Mouse (Mus musculus): Measurements from ENCODE around the gene Trmo. TPM values are rescaled to one million over a fixed set of nuclear protein-coding genes. Genes with fewer than 3 reads are reported as not detected.

The Trmo gene
- total RNA-seq, 1 experiment from 2014 or later, result 7.5 TPM

DNA sequence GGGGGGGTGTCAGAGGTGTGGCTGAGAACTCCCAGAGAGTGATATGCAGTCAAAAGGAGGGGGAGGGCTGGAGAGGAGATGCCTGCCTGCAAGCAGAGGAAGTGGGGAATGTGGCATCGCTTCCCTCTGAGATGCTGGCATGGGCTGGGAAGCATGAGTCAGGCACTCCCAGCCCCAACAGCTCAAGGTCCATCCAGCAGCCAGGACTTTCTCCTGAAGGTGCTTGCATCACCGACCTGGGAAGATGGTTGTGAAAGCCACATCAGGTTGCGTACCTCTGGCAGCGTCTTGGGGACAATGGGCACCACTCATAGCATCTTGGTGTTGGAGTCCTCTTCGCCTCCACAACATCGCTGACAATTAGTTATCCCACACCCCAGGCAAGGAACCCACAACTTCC is 18.8 kb downstream of the Trmo start:
- peak; percentile 48 for DNase-seq

DNA sequence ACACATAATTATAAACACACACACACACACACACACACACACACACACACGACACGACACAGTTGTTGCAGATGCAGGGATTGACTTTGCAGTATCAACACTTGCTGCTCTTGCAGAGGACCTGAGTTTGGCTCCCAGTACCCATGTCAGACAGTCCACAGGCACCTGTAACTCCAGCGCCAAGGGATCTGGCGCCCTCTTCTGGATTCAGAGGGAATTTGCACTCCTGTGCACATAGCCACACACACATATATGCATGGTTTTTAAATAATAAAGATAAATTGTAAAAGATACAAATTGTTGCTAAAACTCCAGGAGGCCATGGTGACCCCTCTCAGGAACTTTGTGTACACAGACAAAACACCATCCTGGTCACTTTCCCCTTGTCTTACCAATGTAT is 20.2 kb downstream of the Trmo start:
- DNase-seq, result no peak

DNA sequence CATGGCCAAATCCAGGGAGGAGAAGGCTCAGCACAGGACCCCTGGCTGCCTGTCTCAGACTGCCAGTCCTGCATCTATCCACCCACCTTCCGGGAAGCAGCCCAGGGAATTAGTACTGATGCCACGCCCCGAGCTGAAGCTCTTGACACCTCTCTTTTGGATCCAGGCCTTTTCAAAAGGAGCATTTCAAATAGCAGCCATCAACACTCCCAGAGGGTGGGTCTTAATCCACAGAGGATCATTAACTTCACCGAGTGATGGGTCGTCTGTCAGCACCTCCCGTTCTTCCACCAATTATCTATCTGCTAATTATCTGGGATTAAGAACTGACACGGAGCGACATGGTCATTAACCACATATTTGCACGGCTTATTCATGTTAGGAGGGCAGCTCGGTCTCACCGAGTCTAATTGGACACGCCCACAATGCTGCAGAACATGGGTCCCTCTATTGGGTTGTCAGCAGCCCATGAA is 21.7 kb downstream of the Trmo start:
- DNase-seq, result no peak

DNA sequence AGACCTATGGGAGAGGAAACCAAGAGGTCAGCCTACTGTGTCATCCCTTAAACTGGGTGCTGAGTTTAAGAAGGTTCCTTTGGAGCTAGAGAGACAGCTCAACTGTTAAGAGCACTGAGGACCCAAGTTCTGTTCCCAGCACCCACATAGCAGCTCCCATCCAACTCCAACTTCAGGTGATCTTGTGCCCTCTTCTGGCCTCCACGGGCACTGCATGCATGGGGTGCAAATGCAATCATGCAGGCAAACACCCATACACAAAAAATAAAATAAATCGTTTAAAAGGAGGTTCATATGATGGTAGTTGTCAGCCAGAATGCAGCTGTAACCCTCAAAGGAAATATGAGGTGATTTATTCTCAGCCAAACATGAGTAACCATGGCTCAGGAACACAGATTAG is 24.9 kb downstream of the Trmo start:
- no peak for DNase-seq

DNA sequence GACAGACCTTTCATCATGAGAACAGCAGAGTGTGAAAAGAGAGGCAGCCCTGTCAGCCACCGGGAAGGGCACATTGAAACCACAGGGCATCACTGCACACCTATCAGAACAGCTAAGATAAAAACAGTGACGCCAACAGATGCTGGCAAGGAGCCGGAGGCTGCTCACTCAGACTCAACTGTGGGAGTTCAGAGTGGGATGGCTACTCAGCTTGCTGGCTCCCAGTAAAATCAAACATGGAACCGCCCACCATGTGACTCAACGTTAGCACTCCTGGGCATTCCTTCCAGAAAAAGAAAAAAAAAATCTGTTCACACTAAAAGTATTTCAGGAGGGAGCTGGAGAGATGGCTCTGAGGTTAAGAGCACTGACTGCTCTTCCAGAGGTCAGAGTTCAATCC is 28.0 kb downstream of the Trmo start:
- DNase-seq, result no peak

DNA sequence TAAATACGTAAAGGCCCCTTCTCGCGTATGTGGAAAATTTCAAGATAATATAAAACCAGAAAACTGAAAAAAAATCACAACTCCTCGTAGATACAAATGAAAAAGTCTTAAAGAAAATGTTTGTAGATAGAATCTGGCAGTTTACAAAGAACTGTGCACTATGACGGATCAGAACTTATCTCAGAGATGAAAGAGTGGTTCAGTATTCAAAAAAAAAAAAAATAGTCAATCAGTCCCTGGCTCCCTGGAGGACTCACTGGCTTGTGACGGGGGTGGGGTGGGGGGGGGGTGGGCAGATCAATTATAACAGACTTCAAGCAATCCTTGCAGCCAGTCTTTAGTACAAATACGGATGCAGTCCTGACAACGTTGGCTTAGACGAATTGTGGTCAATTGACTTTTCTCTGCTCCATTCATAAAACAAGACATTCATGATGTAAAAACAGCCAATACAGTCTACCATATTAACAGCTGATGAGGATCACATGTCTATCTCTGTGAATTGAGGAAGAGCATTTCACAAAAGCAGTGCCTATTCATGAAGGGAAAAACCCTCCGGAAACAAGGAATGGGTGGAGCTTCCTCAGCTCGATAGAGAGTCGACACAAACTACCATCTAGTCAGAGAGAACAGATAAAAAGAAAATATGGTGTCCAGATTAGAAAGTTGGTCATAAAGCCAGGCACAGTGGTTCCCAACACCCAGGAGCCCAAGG is 29.5 kb downstream of the Trmo start:
- DNase-seq, result no peak

DNA sequence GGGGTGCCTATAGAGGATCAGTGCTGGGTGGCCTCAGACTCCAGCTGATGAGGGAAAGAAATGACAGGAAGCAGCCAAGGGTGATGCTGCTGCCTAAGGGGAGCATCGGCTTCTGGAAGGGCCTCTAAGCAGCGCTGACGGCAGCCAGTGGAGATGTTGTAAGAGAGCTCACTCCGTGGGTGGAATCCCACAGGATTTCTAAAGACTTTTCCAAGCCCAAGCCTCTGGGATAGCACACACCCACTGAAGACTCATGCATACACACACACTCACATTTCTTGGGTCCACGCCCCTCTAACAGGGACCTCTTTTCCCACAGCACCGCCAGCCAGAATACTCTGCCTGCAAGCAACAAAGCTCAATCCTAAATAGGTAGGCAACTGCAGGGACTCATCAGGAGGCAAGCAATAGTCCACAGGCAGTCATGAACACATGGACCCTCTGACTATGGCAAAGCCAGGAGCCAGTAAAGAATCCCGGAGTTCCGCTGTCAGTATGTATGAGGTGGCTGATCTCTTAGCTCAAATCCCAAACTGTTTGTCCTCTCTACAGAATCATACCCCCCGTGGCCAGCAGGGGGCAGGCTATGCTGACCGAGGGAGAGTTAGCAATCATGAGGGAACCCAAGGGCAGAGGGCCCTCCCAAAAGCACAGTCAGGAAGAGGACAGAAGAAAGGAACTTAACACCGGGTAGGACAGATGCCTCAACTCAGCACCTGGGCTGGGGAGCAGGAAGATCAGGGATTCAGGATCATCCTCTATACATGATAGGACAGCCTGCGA is 32.7 kb downstream of the Trmo start:
- DNase-seq, result peak; percentile 78

DNA sequence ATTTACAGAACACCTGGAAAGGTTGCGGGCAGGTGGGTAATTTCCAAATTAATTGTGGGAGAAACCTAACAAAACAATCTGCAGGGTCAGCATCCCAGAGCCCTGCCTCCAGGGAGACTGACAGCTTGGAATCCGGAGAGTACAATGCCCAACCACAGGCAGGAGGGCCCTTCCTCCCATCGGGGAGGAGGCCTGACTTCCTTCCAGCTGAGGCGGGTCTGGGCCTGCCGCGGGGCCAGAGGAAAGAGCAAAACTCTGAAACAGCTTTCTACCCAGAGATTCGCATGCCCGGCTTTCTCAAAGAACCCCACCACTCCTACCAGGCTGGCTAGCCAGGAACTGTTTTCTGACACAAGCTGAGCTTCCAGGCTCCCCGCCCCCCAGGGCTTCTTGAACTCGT is 36.2 kb downstream of the Trmo start:
- DNase-seq, result no peak

DNA sequence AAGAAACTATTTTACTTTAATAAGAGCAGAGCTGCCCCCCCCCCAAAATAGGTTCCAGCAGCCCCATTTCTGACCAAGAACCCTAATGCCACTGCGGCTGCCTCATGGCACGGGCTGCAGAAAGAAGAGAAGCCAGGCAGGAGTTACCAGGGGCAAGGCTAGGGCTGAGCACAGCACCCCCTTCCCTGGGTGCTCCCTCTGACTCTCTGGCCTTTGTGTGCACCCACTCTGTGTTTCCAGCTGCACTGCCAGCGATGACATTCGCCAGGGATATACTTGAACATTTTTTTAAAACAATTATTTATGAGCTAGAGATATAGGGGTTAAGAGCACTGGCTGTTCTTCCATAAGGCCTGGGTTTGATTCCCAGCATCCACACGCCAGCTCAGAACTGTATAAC is 39.7 kb downstream of the Trmo start:
- DNase-seq, result no peak

DNA sequence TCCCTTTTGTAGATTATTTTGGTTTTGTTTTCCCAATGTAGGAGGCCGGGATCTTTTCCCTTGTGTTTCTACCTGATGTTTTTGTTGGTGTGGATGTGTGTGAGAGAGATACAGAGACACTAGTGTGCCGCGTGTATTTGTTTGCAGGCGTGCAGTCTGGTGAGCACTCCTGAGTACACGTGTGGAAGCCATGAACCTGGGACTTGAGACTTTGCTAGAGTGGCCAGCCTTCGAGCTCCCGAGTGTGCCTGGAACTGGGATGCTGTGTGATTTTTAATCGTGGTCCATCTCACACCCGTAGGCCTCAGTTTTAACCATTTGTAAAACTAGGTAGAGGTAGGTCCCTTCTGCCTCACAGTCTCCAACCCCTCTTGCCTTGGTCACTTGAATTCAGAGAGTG is 40.3 kb downstream of the Trmo start:
- DNase-seq, result no peak

DNA sequence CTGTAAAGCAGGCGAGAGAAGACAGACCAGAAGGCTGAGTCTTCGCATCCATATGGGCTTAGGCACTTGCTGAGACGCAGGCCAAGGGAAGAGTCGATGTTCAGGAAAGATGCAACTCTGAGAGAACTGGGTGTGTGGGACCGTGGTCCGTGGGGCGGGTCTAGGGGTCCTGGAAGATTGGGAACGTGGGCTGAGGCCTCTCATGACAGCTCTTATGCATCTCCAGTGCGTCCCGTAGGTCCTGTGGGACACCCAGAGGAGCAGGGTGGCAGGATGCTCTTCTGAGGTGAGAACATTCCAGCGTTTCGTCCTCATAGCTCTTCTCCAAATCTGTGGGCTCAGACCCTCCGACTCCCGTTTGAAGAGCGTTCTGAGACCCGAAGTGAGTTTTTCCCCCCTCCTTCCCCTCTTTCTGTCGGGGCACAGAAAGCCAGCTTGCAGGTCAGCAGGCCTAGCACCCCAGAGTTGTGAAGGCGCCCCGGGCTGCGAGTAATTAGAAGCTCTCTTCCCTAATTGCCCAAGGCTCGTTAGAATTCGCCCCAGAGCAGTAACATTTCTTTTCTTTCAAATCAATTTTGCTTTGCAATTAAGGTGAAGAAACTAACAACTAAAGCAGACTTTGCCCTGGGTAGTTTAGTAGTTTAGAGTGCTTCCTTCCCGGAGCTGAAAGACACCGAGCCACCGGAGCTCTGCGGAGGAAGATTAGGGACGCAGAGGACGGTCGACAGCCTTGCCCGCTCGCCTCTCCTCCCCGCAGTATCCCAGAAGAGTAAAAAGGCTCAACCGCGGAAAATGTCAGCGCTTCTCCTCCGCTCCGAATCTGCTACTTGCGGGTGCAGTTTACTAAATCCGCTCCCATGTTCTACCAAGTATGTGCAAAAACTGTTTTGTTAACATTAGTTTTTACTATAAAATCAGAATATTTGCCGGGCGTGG is 41.4 kb downstream of the Trmo start:
- DNase-seq, result no peak

DNA sequence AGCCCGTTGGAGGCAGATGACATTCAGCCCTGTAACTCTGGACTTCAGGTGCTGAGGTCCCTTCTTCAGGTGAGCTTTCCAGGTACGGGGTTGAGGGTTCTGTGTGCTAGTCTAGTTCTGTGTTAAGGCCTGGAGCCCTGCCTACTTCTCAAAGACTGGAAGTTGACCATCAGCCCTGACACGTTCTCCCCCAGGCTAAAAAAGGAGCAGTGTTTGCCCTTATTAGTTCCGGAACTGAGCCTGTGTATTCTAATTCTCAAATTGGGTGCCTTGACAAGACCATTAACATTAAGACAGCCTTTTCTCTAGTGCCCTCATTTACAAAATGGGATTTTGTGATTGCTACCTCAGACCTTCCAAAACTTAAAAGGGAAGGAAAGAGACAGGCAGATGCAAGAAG is 42.1 kb downstream of the Trmo start:
- DNase-seq, result no peak

DNA sequence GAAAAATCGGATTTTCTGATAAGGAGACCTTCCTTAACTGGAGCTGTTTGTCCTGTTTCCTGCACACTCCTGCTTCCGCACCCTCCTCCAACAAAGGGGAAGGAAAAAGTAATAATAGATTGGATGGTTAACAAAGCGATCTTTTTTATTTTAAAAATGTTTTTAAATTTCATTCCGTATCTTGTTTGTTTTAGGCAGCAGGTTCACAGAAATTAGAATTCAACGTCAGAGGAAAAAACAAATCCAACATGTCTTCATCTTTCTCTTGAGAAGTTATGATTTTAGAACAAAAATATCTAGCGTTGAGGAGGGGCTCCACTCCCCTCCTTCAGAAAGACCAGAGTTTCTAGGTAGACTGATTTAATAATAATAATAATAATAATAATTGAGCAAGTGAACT is 43.0 kb downstream of the Trmo start:
- DNase-seq, result no peak

DNA sequence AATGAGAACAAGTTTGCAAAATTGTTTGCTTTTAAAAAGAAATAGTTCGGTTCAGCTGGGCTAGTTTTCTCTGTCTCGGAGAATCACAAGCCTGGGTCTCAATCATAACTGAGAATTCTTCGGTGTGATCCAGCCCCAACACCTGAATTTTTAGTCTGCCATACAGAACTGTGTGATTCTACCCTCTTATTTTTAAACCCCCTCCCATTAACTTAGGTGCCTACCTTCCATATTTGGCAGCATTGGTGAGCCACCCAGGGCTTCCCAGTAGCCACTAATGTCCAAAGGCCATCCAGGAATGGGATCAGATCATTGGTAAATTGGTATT is 43.5 kb downstream of the Trmo start:
- no peak for DNase-seq

DNA sequence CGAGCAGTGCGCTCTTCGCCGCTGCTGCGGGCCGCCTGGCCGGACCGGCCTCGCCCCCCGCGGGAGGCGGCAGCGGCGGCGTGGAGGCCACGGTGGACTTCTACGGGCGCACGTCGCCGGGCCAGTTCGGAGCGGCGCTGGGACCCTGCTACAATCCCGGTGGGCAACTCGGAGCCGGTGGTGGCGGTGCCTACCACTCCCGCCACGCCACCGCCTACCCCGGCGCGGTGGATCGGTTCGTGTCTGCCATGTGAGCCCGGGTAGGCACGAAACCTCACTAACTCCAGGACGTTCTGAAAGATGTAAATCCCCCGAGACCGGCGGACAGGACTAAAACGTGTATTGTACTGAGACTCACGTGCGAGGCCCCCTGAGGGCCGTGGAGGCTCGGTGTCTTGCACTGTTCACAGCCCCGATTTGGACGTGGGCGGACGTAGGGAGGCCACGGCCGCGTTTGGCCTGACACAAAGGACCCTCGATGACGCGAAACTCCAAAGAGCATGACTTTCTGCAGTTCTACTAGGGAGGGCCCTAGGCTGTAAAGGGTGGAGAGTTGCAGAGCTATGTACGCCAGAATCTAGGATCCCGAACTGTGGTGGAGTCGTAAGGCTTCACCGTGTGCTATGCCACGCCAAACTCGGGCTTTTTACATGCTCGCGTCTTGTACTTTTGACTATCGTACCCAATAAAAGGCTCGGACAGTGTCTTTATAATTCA is 44.0 kb downstream of the Trmo start:
- no peak for DNase-seq

DNA sequence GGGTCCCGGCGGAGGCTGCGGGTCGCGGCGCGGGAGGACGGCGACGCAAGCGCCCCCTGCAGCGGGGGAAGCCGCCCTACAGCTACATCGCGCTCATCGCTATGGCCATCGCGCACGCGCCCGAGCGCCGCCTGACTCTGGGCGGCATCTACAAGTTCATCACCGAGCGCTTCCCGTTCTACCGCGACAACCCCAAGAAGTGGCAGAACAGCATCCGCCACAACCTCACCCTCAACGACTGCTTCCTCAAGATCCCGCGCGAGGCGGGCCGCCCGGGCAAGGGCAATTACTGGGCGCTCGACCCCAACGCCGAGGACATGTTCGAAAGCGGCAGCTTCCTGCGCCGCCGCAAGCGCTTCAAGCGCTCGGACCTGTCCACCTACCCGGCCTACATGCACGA is 44.9 kb downstream of the Trmo start:
- peak; percentile 35 for DNase-seq

DNA sequence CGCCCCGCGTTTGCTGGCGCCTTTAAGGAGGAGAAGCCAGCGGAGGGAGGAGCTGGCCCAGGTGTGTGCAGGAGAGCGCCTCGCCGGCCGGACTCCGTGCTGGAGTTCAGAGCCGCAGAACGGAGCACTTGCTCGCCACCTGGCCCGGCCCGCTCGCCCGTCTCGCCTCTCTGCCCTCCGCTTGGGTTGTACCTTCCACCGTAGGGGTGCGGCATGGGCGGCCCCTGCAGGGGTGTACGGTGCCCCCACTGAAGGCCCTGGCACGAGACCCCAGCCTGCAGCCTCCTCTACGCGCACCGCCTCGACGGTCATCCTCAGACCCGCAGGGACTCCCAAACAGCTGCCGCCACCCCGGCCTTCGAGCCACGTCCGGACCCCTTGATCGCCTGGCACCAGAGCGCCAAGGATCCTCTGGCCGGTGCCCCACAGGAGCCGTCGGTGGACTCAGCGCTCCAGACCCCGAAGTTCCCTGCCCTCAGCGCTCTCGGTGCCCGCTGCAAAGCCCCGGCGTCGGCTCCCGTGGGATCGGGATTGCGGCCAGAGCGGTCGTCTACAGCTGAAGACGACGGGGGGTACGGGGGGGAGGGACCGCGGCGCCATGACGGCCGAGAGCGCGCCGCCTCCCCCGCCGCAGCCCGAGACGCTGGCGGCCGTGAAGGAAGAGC is 45.5 kb downstream of the Trmo start, which contains the start of gene Foxe1:
Foxe1 (plus strand) TSS at position 14 of the 665 bp plus-strand sequence.
- no peak for DNase-seq

DNA sequence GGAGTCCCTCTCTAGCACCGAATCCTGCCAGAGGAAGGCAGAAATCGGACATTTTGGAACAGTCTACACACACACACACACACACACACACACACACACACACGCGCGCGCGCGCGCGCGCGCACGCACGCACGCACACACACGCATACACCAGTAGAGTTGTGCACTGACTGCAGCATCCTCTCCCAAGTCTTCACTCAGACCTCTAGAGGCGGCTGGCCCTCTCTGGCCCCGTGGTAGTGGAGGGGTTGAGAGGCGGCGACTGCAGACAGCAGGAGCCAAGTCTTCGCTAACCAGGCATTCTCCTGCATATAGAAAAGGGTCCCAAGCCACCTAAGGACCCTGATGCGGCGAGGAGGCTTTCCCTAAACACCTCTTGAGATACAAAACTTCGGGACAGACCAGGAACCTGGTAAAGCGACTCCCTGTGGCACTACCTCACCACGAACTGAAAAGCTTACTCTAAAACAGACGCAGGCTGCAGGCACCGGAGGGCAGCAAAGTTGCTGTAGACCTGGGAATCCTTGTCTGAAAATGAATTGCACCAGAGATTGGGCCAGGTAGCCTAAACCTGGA is 46.4 kb downstream of the Trmo start:
- no peak for DNase-seq

DNA sequence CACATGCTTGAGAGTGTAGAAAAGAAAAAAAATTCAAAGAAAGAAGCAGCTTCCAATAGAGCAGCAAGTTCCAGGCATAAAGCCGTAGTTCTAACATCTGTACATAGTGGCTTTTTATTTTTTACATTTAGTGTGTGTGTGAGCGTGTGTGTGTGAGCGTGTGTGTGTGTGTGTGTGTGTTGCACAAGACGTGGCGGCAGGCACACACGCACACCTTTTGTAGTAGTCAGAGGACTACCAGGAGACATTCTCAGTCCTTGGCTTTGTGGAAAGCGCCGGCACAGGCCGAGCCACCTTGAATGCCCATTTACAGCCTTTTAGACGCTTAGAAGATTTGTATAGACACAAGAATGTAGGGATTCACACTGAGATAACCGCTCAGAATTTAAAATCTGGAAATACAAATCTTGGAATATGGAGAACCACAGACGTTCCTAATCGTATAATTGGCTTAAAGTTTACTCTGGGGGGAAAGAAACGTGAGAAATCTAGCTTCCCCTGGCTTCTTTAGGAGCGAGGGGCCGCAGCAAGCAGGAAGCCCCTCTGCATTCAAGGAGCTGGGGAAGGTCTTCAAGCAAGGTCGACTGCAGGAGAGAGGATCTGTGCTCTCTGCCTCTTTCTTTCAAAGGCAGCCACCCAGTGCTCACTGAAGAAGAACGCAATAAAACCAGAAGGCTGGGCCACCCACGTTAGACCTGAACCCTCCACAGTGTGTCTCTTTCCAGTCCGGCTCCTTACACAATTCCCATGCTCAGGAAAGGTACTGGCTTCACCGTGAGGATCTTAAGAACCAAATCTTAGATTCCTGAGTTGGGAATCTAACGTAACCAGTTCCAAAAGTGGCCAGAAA is 47.2 kb downstream of the Trmo start:
- no peak for DNase-seq

DNA sequence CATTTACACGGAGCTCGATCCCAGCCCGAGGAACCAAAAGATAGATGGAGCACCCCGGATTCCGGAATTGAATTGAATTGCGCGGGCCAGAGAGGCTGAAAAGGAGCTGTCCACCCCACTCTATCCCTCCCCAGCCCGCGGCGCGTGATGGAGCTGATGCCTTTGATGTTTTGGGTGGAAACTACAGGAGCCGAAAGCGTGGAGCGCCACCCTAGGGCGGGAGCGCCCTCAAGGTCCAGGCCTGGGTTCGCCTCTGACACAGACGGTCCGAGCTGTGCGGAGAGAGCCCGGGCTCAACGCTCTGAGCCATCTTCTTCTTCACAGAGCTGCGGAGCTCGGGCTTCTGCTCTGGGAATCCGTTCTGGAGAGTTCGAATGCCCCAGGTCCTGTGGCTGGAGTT is 49.7 kb downstream of the Trmo start:
- DNase-seq, result peak; percentile 29

Data from adrenal gland, postnatal 25 days (tissue).